Mouse (Mus musculus) ES-Bruce4 (cell line): ENCODE measurements at regions not wholly inside any gene's neighbourhood (a gene's known extent, or its start where the extent isn't known, plus 50 kb on each side); places are given as distances from the start of the nearest gene placed in this dataset.
A peak's percentile ranks its signal among the peaks of the same experiment; 100 is the strongest.

Experiments used
- CTCF ChIP-seq: IDR thresholded peaks from one replicate; pipeline ENCODE4 v1.8.1; 2011; ENCODE audit warnings: low read depth, low read length
- POLR2A ChIP-seq: IDR thresholded peaks from one replicate; pipeline ENCODE4 v1.8.1; 2011; ENCODE audit warnings: low read length; ENCODE audit not compliant: insufficient read depth

GRCm38 (mm10) chr10:21458608-21459007 lies 81.5 kb downstream of the Aldh8a1 start:
- TF ChIP-seq CTCF (peak; percentile 58), POLR2A (no peak)
